ENCODE assay signal across 15 mouse cellular contexts in genomic region chr15:97810399-97810798, GRCm38 (mm10).
"Had no signal": no experiment of that assay in that cellular context is flagged by ENCODE, and none has a peak within 500 bp of the region (broad histone marks: within the 10 kb centered on the region; RNA-seq: fewer than 3 reads in every experiment).

No protein-coding gene starts in this region.

- H3K4me2 ChIP-seq: neural tube, embryonic 12.5 days; neural tube, embryonic 13.5 days; neural tube, embryonic 15.5 days; stomach, embryonic 15.5 days had no signal

- DNase-seq: retina, postnatal 1 day; right cerebral cortex, adult 18-20 months; right cerebral cortex, postnatal 14 days; right cerebral cortex, postnatal 25 days; right cerebral cortex, postnatal 4 days; thymus, adult 18-20 months; thymus, adult 2 months; thymus, postnatal 14 days; thymus, postnatal 25 days; thymus, postnatal 4 days had no signal

- H3K27me3 ChIP-seq: neural tube, embryonic 12.5 days; neural tube, embryonic 13.5 days; neural tube, embryonic 15.5 days; stomach, embryonic 15.5 days had no signal

- H3K4me3 ChIP-seq: neural tube, embryonic 12.5 days; neural tube, embryonic 13.5 days; neural tube, embryonic 15.5 days; stomach, embryonic 15.5 days had no signal

- H3K9ac ChIP-seq: neural tube, embryonic 12.5 days; neural tube, embryonic 13.5 days; neural tube, embryonic 15.5 days; stomach, embryonic 15.5 days had no signal

- H3K9me3 ChIP-seq: neural tube, embryonic 12.5 days; neural tube, embryonic 13.5 days; neural tube, embryonic 15.5 days; stomach, embryonic 15.5 days had no signal

- H3K27ac ChIP-seq: neural tube, embryonic 12.5 days; neural tube, embryonic 13.5 days; neural tube, embryonic 15.5 days; stomach, embryonic 15.5 days; stomach, postnatal 0 days had no signal
